Mouse (Mus musculus) E14TG2a.4 (cell line): ENCODE data around the gene Atl3.

Experiments used
- CTCF ChIP-seq: conservative IDR thresholded peaks from 2 replicates; pipeline ENCODE4 v1.5.1; 2014; ENCODE audit warnings: low read length
- NANOG ChIP-seq: IDR thresholded peaks from 2 replicates; pipeline ENCODE4 v1.6.1; 2014; ENCODE audit warnings: borderline replicate concordance, low read length, mixed read lengths

GRCm38 (mm10) chr19:7585764-7586163 lies 91.9 kb downstream of the Atl3 start:
- no peak for TF ChIP-seq CTCF
- TF ChIP-seq NANOG = no peak
